Comparison of ENCODE assay signal across 14 mouse cellular contexts in the genomic region with DNA sequence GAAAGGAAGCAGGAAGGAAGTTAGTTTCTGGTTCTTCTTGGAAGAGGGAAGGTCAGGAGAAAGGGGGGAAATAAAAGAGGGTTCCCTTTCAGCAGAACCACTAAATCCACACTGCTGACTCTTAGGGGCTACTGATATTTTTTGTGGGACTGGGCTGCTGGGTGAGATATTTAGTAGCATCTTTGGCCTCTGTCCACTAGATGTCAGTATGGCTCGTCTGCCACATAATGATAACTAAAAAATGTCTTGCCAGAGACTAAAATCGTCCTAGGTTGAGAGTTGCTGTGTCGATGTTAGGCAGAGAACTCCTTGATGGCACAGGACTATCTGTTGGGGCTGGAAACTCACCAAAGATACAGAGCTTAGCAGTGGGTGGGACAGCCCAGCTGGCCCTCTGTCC. TPM values are rescaled to one million over a fixed set of nuclear protein-coding genes. Genes with fewer than 3 reads are reported as not detected.
DNase-seq lines count a peak whose midpoint lies in the region; ATAC-seq and TF ChIP-seq lines count a peak whose summit lies in the region.
"Had no signal": no experiment of that assay in that cellular context is flagged by ENCODE, and none has a peak within 500 bp of the region (broad histone marks: within the 10 kb centered on the region; RNA-seq: fewer than 3 reads in every experiment).

No protein-coding gene starts in this region.

- no peaks in the 10 kb centered on the region for H3K36me3 ChIP-seq in ES-E14 (ENCODE audit: control insufficient read depth, insufficient read depth, low read length, poor library complexity, severe bottlenecking)
- H3K36me3 ChIP-seq in heart, embryonic 11.5 days (ENCODE audit: control insufficient read depth, insufficient read depth, low read length): no peaks in the 10 kb centered on the region
- H3K36me3 ChIP-seq: liver, embryonic 15.5 days; neural tube, embryonic 15.5 days had no signal

- H3K27ac ChIP-seq in cerebellum, adult 2 months (ENCODE audit: insufficient read depth, low read length): no peak overlapping the region
- H3K27ac ChIP-seq in ES-E14 (ENCODE audit: insufficient read depth, low read depth, low read length, poor library complexity, severe bottlenecking): no peak overlapping the region
- no peak overlapping the region for H3K27ac ChIP-seq in heart, embryonic 11.5 days (ENCODE audit: low read depth, low read length)
- H3K27ac ChIP-seq: liver, embryonic 15.5 days; neural tube, embryonic 15.5 days had no signal

- WGBS in cerebellum, adult 2 months: 3% methylated on average over 3 of the region's 3 CpGs
- 18% methylated on average over 3 of the region's 3 CpGs for WGBS in heart, embryonic 11.5 days (ENCODE audit: insufficient replicate concordance)

- no peak for ATAC-seq in heart, embryonic 11.5 days (replicated peaks; ENCODE audit: insufficient number of reproducible peaks, low FRiP score, low TSS enrichment)

- no peaks in the 10 kb centered on the region for H3K4me1 ChIP-seq in cerebellum, adult 2 months (ENCODE audit: control insufficient read depth, insufficient read depth, low read length)
- no peaks in the 10 kb centered on the region for H3K4me1 ChIP-seq in ES-E14 (ENCODE audit: control insufficient read depth in 2 of 2, insufficient read depth in 2 of 2, low read length in 2 of 2, poor library complexity in 1 of 2)
- 0 out of 2 replicates have a peak, but pooled peaks cover 5% of the 10 kb centered on the region for H3K4me1 ChIP-seq in heart, embryonic 11.5 days (ENCODE audit: control insufficient read depth, insufficient read depth, low read length)
- H3K4me1 ChIP-seq: liver, embryonic 15.5 days had no signal

- in situ Hi-C loops in ES-E14 (cut with MboI; ENCODE audit: low sequenced_read_pairs in 2 of 2, unreplicated experiment in 2 of 2): no loop called here

- TF ChIP-seq POLR2A in cerebellum, adult 2 months (IDR thresholded peaks at IDR 0.05; ENCODE audit: borderline replicate concordance, insufficient read depth, low read length): no peak

- H3K4me2 ChIP-seq in heart, embryonic 11.5 days: no peak overlapping the region
- H3K4me2 ChIP-seq: liver, embryonic 15.5 days; neural tube, embryonic 15.5 days had no signal

- no peak for DNase-seq in cerebellum, adult 2 months
- DNase-seq in cerebellum, adult 18-20 months: no peak
- DNase-seq in left cerebral cortex, postnatal 14 days (ENCODE audit: low spot score in 2 of 2): peak; percentile 44 to 45
- DNase-seq in left cerebral cortex, postnatal 36 days (ENCODE audit: low spot score in 2 of 2): no peak
- no peak for DNase-seq in ES-E14 (ENCODE audit: low read depth, low spot score)
- DNase-seq in embryo, embryonic 11 days: peak; percentile 52
- DNase-seq in kidney, postnatal 25 days: no peak
- DNase-seq: B cell, adult 2 months; cerebellum, adult 8-10 months; kidney, adult 8-10 months; thymus, postnatal 14 days had no signal

- H3K27me3 ChIP-seq in cerebellum, adult 2 months (ENCODE audit: control insufficient read depth, insufficient read depth, low read length): no peaks in the 10 kb centered on the region
- no peaks in the 10 kb centered on the region for H3K27me3 ChIP-seq in heart, embryonic 11.5 days (ENCODE audit: control insufficient read depth, insufficient read depth, low read length)
- H3K27me3 ChIP-seq: liver, embryonic 15.5 days; neural tube, embryonic 15.5 days had no signal

- no peak overlapping the region for H3K4me3 ChIP-seq in cerebellum, adult 2 months (replicated peaks; ENCODE audit: insufficient read depth, low read depth, low read length)
- no peak overlapping the region for H3K4me3 ChIP-seq in ES-E14 (ENCODE audit: insufficient read depth in 1 of 2, low read depth in 1 of 2, low read length in 2 of 2, poor library complexity in 1 of 2, severe bottlenecking in 1 of 2)
- H3K4me3 ChIP-seq in heart, embryonic 11.5 days (ENCODE audit: low read depth, low read length): no peak overlapping the region
- H3K4me3 ChIP-seq: liver, embryonic 15.5 days; neural tube, embryonic 15.5 days had no signal

- H3K9ac ChIP-seq in ES-E14 (ENCODE audit: insufficient read depth, low read depth, low read length, poor library complexity, severe bottlenecking): no peak overlapping the region
- H3K9ac ChIP-seq in heart, embryonic 11.5 days (ENCODE audit: low read depth, low read length): no peak overlapping the region
- H3K9ac ChIP-seq: liver, embryonic 15.5 days; neural tube, embryonic 15.5 days had no signal

- intact Hi-C loops in left cerebral cortex, postnatal 14 days (cut with DNase I): no loop called here
- intact Hi-C loops in left cerebral cortex, postnatal 36 days (cut with DNase I): loop anchor here (2.0 kb wide), 1 partner anchor 170 kb away; no protein-coding TSS in a partner anchor

- TF ChIP-seq CTCF in cerebellum, adult 2 months (IDR thresholded peaks at IDR 0.05; ENCODE audit: borderline replicate concordance, insufficient read depth, low read depth, low read length): peak; percentile 53; the same call in 1 of the 2 replicates

- H3K9me3 ChIP-seq in ES-E14 (ENCODE audit: control insufficient read depth, insufficient read depth, low read depth, low read length): no peaks in the 10 kb centered on the region
- no peaks in the 10 kb centered on the region for H3K9me3 ChIP-seq in heart, embryonic 11.5 days (replicated peaks; ENCODE audit: control insufficient read depth, low read length)
- H3K9me3 ChIP-seq: liver, embryonic 15.5 days; neural tube, embryonic 15.5 days had no signal

TF ChIP-seq in ES-E14, 5 proteins besides CTCF, POLR2A, EP300 and RAD21:
- TF ChIP-seq HCFC1 (IDR thresholded peaks at IDR 0.05; ENCODE audit: borderline replicate concordance, insufficient read depth, low read length): no peak
- TF ChIP-seq ZC3H11A (IDR thresholded peaks at IDR 0.05; ENCODE audit: borderline replicate concordance, low read depth, low read length): peak; percentile 48; the same call in 1 of the 2 replicates

RNA-seq across cellular contexts. Expression of gene Bpifb5, which starts 14.4 kb away (rescaled TPM):
- 0.08 and 0.21 TPM in 2 replicates for polyA plus RNA-seq in cerebellum, adult 2 months (2012; rRNA removed)
- total RNA-seq in left cerebral cortex, postnatal 14 days (2021): not detected
- not detected for total RNA-seq in left cerebral cortex, postnatal 36 days (2021)
- total RNA-seq in ES-E14 (2012; rRNA removed): 0.36 TPM in 1 of 2 replicates, not detected in the other
- polyA plus RNA-seq in heart, embryonic 11.5 days (2014; fragmentation: Nextera tagmentation; extraction: Ambion mirVana): 0.35 and 0.40 TPM in 2 replicates
- polyA plus RNA-seq: liver, embryonic 15.5 days had no signal

RNA-seq across cellular contexts. Expression of gene Bpifb1, which starts 18.5 kb away (rescaled TPM):
- polyA plus RNA-seq in cerebellum, adult 2 months (2012; rRNA removed): not detected in 2 replicates
- total RNA-seq in left cerebral cortex, postnatal 14 days (2021): under 1 TPM; 0.27 to 0.37 TPM
- total RNA-seq in left cerebral cortex, postnatal 36 days (2021): under 1 TPM in 1 of 2 experiments, not detected in 1; 0.25 TPM
- total RNA-seq in ES-E14 (2012; rRNA removed): 0.11 and 0.18 TPM in 2 replicates
- polyA plus RNA-seq in heart, embryonic 11.5 days (2014; fragmentation: Nextera tagmentation; extraction: Ambion mirVana): 0.13 and 0.27 TPM in 2 replicates
- polyA plus RNA-seq: neural tube, embryonic 15.5 days had no signal

RNA-seq across cellular contexts. Expression of gene Bpifa5, which starts 46.7 kb away (rescaled TPM):
- polyA plus RNA-seq in cerebellum, adult 2 months (2012; rRNA removed): 0.88 and 0.90 TPM in 2 replicates
- total RNA-seq in left cerebral cortex, postnatal 14 days (2021): not detected
- not detected for total RNA-seq in left cerebral cortex, postnatal 36 days (2021)
- not detected in 2 replicates for total RNA-seq in ES-E14 (2012; rRNA removed)
- not detected in 2 replicates for polyA plus RNA-seq in heart, embryonic 11.5 days (2014; fragmentation: Nextera tagmentation; extraction: Ambion mirVana)
- polyA plus RNA-seq: liver, embryonic 15.5 days; neural tube, embryonic 15.5 days had no signal

RNA-seq across cellular contexts. Expression of gene Bpifb9a, which starts 48.5 kb away (rescaled TPM):
- not detected in 2 replicates for polyA plus RNA-seq in cerebellum, adult 2 months (2012; rRNA removed)
- total RNA-seq in left cerebral cortex, postnatal 14 days (2021): not detected
- not detected for total RNA-seq in left cerebral cortex, postnatal 36 days (2021)
- total RNA-seq in ES-E14 (2012; rRNA removed): not detected in 2 replicates
- not detected in 2 replicates for polyA plus RNA-seq in heart, embryonic 11.5 days (2014; fragmentation: Nextera tagmentation; extraction: Ambion mirVana)
- polyA plus RNA-seq: liver, embryonic 15.5 days; neural tube, embryonic 15.5 days had no signal

Comparison
In these comparisons a context has a peak if more than half of its experiments do, and no peak if none do; other contexts are left out.
1. DNase-seq: peak in left cerebral cortex, postnatal 14 days (2 of 2) and embryo, embryonic 11 days (single experiment); none in cerebellum, adult 2 months (0 of 2), cerebellum, adult 18-20 months (0 of 2), left cerebral cortex, postnatal 36 days (0 of 2), ES-E14 (single experiment) and kidney, postnatal 25 days (0 of 2).